ENCODE assay signal across 15 mouse cellular contexts in the genomic region with DNA sequence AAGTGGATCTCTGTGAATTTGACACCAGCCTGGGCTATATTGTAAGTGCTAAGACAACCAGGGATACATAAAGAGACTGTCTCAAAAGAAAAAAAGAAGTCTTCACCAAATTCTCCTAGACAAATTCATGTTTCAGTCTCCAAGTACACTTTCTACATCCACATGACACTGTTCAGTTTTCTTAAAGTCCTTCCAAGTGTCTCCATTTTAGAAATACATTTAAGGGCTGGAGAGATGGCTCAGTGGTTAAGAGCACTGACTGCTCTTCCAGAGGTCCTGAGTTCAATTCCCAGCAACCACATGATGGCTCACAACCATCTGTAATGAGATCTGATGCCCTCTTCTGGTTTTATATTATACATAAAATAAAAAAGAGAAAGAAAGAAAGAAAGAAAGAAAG. TPM values are rescaled to one million over a fixed set of nuclear protein-coding genes. Genes with fewer than 3 reads are reported as not detected.
"Had no signal": no experiment of that assay in that cellular context is flagged by ENCODE, and none has a peak within 500 bp of the region (broad histone marks: within the 10 kb centered on the region; RNA-seq: fewer than 3 reads in every experiment).

No protein-coding gene starts in this region.

RNA-seq across cellular contexts. Expression of a gene that starts 25.3 kb away (rescaled TPM):
- total RNA-seq: heart, postnatal 10 days; heart, postnatal 14 days; heart, postnatal 25 days; heart, postnatal 36 days; heart, postnatal 4 days; hindbrain, postnatal 0 days; layer of hippocampus, adult 2 months; layer of hippocampus, postnatal 14 days; layer of hippocampus, postnatal 25 days; layer of hippocampus, postnatal 36 days; left cerebral cortex, adult 18-20 months; left cerebral cortex, adult 2 months; left cerebral cortex, adult 8-10 months had no signal
- polyA plus RNA-seq: heart, embryonic 14.5 days; inflammation-experienced regulatory T-cells, adult 6 months had no signal
